Mouse (Mus musculus) liver, postnatal 0 days (tissue): ENCODE results near the gene Klhl7. TPM values are rescaled to one million over a fixed set of nuclear protein-coding genes. Genes with fewer than 3 reads are reported as not detected.

Experiments
- ATAC-seq: fragments of 200-750 bp; cut with Nextera tagmentation; 2 replicates; pipeline ENCODE4 v1.8.0; 2017; ENCODE audit warnings: mild to moderate bottlenecking, moderate library complexity
- DNase-seq: peaks from one replicate; pipeline ENCODE4 v3.0.0-alpha.2; 2016
- H3K27ac ChIP-seq: fragments of 300-500 bp; sonication (generic); 2 replicates; pipeline ENCODE4 v1.5.1; 2014; ENCODE audit warnings: antibody characterized with exemption, moderate library complexity, mild to moderate bottlenecking, low read depth
- H3K27me3 ChIP-seq: fragments of 300-500 bp; sonication (generic); 2 replicates; pipeline ENCODE4 v1.6.1; 2014; ENCODE audit warnings: low read length, control low read depth, mixed read lengths; ENCODE audit not compliant: insufficient read depth
- H3K36me3 ChIP-seq: fragments of 300-500 bp; sonication (generic); replicated peaks from 2 replicates; pipeline ENCODE4 v1.6.1; 2014; ENCODE audit warnings: mild to moderate bottlenecking, control low read depth, low read length, moderate library complexity, mixed read lengths; ENCODE audit not compliant: insufficient read depth
- H3K4me1 ChIP-seq: fragments of 300-500 bp; sonication (generic); 2 replicates; pipeline ENCODE4 v1.6.1; 2014; ENCODE audit warnings: antibody characterized with exemption, mild to moderate bottlenecking, control low read depth; ENCODE audit not compliant: insufficient read depth
- H3K4me2 ChIP-seq: fragments of 300-500 bp; sonication (generic); 2 replicates; pipeline ENCODE4 v1.6.1; 2014; ENCODE audit warnings: low read depth, mild to moderate bottlenecking, low read length, moderate library complexity, mixed read lengths
- H3K4me3 ChIP-seq: fragments of 300-500 bp; sonication (generic); 2 replicates; pipeline ENCODE4 v1.5.1; 2014; ENCODE audit warnings: low read depth, low read length
- H3K9ac ChIP-seq: fragments of 300-500 bp; sonication (generic); replicated peaks from 2 replicates; pipeline ENCODE4 v1.6.1; 2014; ENCODE audit warnings: mild to moderate bottlenecking, moderate library complexity
- H3K9me3 ChIP-seq: fragments of 300-500 bp; sonication (generic); 2 replicates; pipeline ENCODE4 v1.6.1; 2016; ENCODE audit warnings: mild to moderate bottlenecking, control low read depth, low read length, mixed read lengths
- CTCF ChIP-seq: sonication (generic); IDR thresholded peaks from 2 replicates; pipeline ENCODE4 v1.5.1; 2016; ENCODE audit warnings: antibody characterized with exemption, low read depth
- EP300 ChIP-seq: IDR thresholded peaks from 2 replicates; pipeline ENCODE4 v1.6.1; 2016; ENCODE audit warnings: antibody characterized with exemption, low read depth, mild to moderate bottlenecking
- WGBS: fragments of 180-500 bp; shearing (Covaris S2); extraction: QIAGEN DNeasy Blood & Tissue Kit; methylation state at CpG from one replicate; pipeline ENCODE4 v1.1.7; 2014; ENCODE audit not compliant: insufficient replicate concordance; 5-methylcytosine and 5-hydroxymethylcytosine counted together
- polyA plus RNA-seq: library from polyadenylated mRNA; unstranded; fragments of >200 nt; fragmentation: Nextera tagmentation; extraction: Ambion mirVana; gene quantifications from 2 replicates; pipeline ENCODE4 v1.2.1, GENCODE M21; 2015

The Klhl7 gene
- polyA plus RNA-seq, 1 experiment from 2014 or later, result 12.3 TPM

GRCm38 (mm10) chr5:24201006-24201405, 100.6 kb downstream of the Klhl7 start:
- H3K27ac ChIP-seq, result no peak overlapping the region
- no peak for TF ChIP-seq EP300
- no peak for TF ChIP-seq CTCF
- no peaks in the 10 kb centered on the region for H3K4me1 ChIP-seq
- WGBS, result 38% methylated on average over 4 of the region's 4 CpGs
- H3K27me3 ChIP-seq, result no peaks in the 10 kb centered on the region
- ATAC-seq, result no peak
- no peaks in the 10 kb centered on the region for H3K9me3 ChIP-seq
- no peak overlapping the region for H3K9ac ChIP-seq
- H3K36me3 ChIP-seq, result no peaks in the 10 kb centered on the region
- H3K4me3 ChIP-seq, result no peak overlapping the region
- H3K4me2 ChIP-seq, result no peak overlapping the region
- no peak for DNase-seq

- Histone ChIP-seq H3K4me2 (no peak overlapping the region), H3K9me3 (no peaks in the 10 kb centered on the region), H3K4me3 (no peak overlapping the region), H3K4me1 (no peaks in the 10 kb centered on the region), H3K9ac (no peak overlapping the region), H3K27ac (no peak overlapping the region), H3K36me3 (no peaks in the 10 kb centered on the region), H3K27me3 (no peaks in the 10 kb centered on the region)
- ATAC-seq, result no peak
- DNase-seq, result no peak
- WGBS, result 67% methylated on average over 5 of the region's 5 CpGs
- TF ChIP-seq CTCF, result no peak
- no peak for TF ChIP-seq EP300
Observed at GRCm38 (mm10) chr5:24202492-24202891, 102.1 kb downstream of the Klhl7 start.

- H3K4me2 ChIP-seq, result no peak overlapping the region
- no peak overlapping the region for H3K4me3 ChIP-seq
- H3K9me3 ChIP-seq, result no peaks in the 10 kb centered on the region
- no peak for TF ChIP-seq EP300
- no peak for TF ChIP-seq CTCF
- H3K9ac ChIP-seq, result no peak overlapping the region
- no peak for ATAC-seq
- no peaks in the 10 kb centered on the region for H3K27me3 ChIP-seq
- no peaks in the 10 kb centered on the region for H3K36me3 ChIP-seq
- no peak for DNase-seq
- 75% methylated on average over 5 of the region's 5 CpGs for WGBS
- no peak overlapping the region for H3K27ac ChIP-seq
- no peaks in the 10 kb centered on the region for H3K4me1 ChIP-seq
Observed at GRCm38 (mm10) chr5:24203266-24203665, 102.9 kb downstream of the Klhl7 start.

GRCm38 (mm10) chr5:24207965-24208364, 107.6 kb downstream of the Klhl7 start:
- H3K9me3 ChIP-seq, result no peaks in the 10 kb centered on the region
- H3K9ac ChIP-seq, result no peak overlapping the region
- TF ChIP-seq EP300, result no peak
- no peak for TF ChIP-seq CTCF
- no peak for DNase-seq
- H3K27ac ChIP-seq, result no peak overlapping the region
- H3K4me2 ChIP-seq, result no peak overlapping the region
- 55% methylated on average over 10 of the region's 10 CpGs for WGBS
- H3K4me1 ChIP-seq, result no peaks in the 10 kb centered on the region
- H3K27me3 ChIP-seq, result no peaks in the 10 kb centered on the region
- no peak overlapping the region for H3K4me3 ChIP-seq
- no peak for ATAC-seq
- H3K36me3 ChIP-seq, result no peaks in the 10 kb centered on the region

- no peak overlapping the region for H3K9ac ChIP-seq
- no peak overlapping the region for H3K27ac ChIP-seq
- H3K4me1 ChIP-seq, result 0 out of 2 replicates have a peak, but pooled peaks cover under 1% of the 10 kb centered on the region
- 51% methylated on average over 5 of the region's 5 CpGs for WGBS
- H3K4me3 ChIP-seq, result no peak overlapping the region
- H3K27me3 ChIP-seq, result no peaks in the 10 kb centered on the region
- DNase-seq, result no peak
- H3K36me3 ChIP-seq, result no peaks in the 10 kb centered on the region
- H3K4me2 ChIP-seq, result no peak overlapping the region
- TF ChIP-seq CTCF, result no peak
- no peak for ATAC-seq
- no peaks in the 10 kb centered on the region for H3K9me3 ChIP-seq
Observed at GRCm38 (mm10) chr5:24208505-24208904, 108.1 kb downstream of the Klhl7 start.

Other genes with a start within 250 kb of the Klhl7 start
- gene Fam126a, start 69.9 kb upstream of the Klhl7 start, polyA plus RNA-seq, result 33.4 and 34.5 TPM in 2 replicates
- gene Nupl2, start 64.4 kb downstream of the Klhl7 start, polyA plus RNA-seq, result 4.4 and 5.3 TPM in 2 replicates